Mouse (Mus musculus) intestine, embryonic 16.5 days (tissue): Measurements from ENCODE around the gene Rest. TPM values are rescaled to one million over a fixed set of nuclear protein-coding genes. Genes with fewer than 3 reads are reported as not detected.

Experiments
- ATAC-seq: fragments of 200-750 bp; cut with Nextera tagmentation; 2 replicates; pipeline ENCODE4 v1.8.0; 2017; ENCODE audit warnings: moderate TSS enrichment, moderate library complexity
- H3K27ac ChIP-seq: fragments of 300-500 bp; sonication (generic); 2 replicates; pipeline ENCODE4 v1.5.1; 2014; ENCODE audit warnings: mild to moderate bottlenecking, low read length
- H3K27me3 ChIP-seq: fragments of 300-500 bp; sonication (generic); replicated peaks from 2 replicates; pipeline ENCODE4 v1.6.1; 2014; ENCODE audit warnings: low read length, control low read depth, mixed read lengths; ENCODE audit not compliant: control insufficient read depth, insufficient read depth
- H3K36me3 ChIP-seq: fragments of 300-500 bp; sonication (generic); 2 replicates; pipeline ENCODE4 v1.6.1; 2014; ENCODE audit warnings: low read length, control low read depth; ENCODE audit not compliant: control insufficient read depth, insufficient read depth
- H3K4me1 ChIP-seq: fragments of 300-500 bp; sonication (generic); 2 replicates; pipeline ENCODE4 v1.6.1; 2014; ENCODE audit warnings: low read length, control low read depth, mixed read lengths; ENCODE audit not compliant: control insufficient read depth, insufficient read depth
- H3K4me2 ChIP-seq: fragments of 300-500 bp; sonication (generic); 2 replicates; pipeline ENCODE4 v1.6.1; 2014; ENCODE audit warnings: low read depth, low read length, control low read depth
- H3K4me3 ChIP-seq: fragments of 300-500 bp; sonication (generic); 2 replicates; pipeline ENCODE4 v1.5.1; 2014; ENCODE audit warnings: mild to moderate bottlenecking, low read length
- H3K9ac ChIP-seq: fragments of 300-500 bp; sonication (generic); 2 replicates; pipeline ENCODE4 v1.6.1; 2014; ENCODE audit warnings: low read depth, low read length
- H3K9me3 ChIP-seq: fragments of 300-500 bp; sonication (generic); 2 replicates; pipeline ENCODE4 v1.6.1; 2016; ENCODE audit warnings: low read length, control low read depth; ENCODE audit not compliant: control insufficient read depth
- WGBS: fragments of 180-500 bp; shearing (Covaris S2); extraction: QIAGEN DNeasy Blood & Tissue Kit; methylation state at CpG from one replicate; pipeline ENCODE4 v1.1.7; 2014; 5-methylcytosine and 5-hydroxymethylcytosine counted together
- polyA plus RNA-seq: library from polyadenylated mRNA; unstranded; fragments of >200 nt; fragmentation: Nextera tagmentation; extraction: Ambion mirVana; gene quantifications from 2 replicates; pipeline ENCODE4 v1.2.1, GENCODE M21; 2015

Gene Rest
- polyA plus RNA-seq, 1 experiment from 2014 or later = 21.5 TPM

DNA sequence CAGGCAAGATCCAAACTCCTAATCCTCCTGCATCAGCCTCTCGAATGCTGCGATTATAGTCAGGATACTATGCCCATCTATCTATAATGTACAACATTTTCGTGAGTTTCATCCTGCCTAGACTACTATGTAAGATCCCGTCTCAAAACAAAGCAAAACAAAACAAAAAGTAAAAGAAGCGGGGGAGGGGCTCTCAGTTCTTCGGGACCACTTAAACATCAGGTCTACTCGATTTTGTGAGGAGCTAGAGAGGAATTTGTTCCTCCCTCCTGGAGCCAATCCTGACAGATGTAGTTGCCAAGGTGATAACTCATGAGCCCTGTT is 19.9 kb upstream of the Rest start:
- ATAC-seq = no peak
- H3K36me3 ChIP-seq = no peaks in the 10 kb centered on the region
- peak overlapping the region; percentile 40 for H3K4me3 ChIP-seq
- H3K9me3 ChIP-seq = no peaks in the 10 kb centered on the region
- H3K9ac ChIP-seq = peak overlapping the region; percentile 46; the same call in 1 of the 2 replicates
- WGBS = 30% methylated on average over 7 of the region's 7 CpGs
- H3K27ac ChIP-seq = no peak overlapping the region
- no peaks in the 10 kb centered on the region for H3K27me3 ChIP-seq
- peaks cover 2% of the 10 kb centered on the region; the same call in 1 of the 2 replicates for H3K4me1 ChIP-seq
- peak overlapping the region; percentile 59 for H3K4me2 ChIP-seq

DNA sequence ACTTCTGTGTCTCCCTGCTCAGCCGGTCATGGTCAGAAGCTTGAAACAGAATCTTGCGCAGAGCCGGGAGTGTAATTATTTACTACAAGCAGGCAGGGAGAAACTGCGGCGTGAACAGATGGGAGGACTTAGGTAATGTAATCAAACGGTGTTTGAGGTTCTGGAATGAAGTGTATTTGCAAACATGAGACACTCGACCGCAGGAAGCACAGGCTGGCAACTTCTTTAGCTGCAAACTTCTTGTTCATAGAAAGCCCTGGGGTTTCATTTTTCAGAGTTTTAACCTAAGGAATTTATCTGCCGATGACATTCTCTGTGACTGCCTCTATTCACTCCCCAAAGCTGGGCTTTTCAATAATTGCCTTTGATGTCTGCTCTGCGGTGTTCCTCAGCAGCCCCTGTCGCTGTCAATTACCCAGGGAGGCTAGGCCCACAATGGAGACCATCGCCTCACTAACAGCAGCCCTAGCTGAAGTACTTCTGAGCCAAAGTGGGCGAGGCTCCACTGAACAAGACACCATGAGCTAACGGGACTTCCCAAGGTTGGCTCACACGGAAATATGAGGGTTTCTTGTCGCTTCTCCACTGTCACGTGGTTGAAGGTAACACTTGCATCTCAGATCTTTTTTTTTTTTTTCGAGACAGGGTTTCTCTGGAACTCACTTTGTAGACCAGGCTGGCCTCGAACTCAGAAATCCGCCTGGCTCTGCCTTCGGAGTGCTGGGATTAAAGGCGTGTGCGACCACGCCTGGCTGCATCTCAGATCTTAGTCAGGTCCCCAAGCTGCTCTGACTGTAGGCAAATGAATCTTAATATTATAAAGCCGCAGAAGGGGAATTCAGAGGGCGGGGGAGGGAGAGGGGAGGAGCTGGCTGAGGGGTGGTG is 19.3 kb upstream of the Rest start:
- Histone ChIP-seq H3K4me3 (peak overlapping the region; percentile 40), H3K36me3 (no peaks in the 10 kb centered on the region), H3K27ac (no peak overlapping the region), H3K9me3 (no peaks in the 10 kb centered on the region), H3K4me2 (peak overlapping the region; percentile 59), H3K9ac (peak overlapping the region; percentile 46; the same call in 1 of the 2 replicates), H3K4me1 (peaks cover 2% of the 10 kb centered on the region; the same call in 1 of the 2 replicates), H3K27me3 (no peaks in the 10 kb centered on the region)
- peak; percentile 67 for ATAC-seq
- 24% methylated on average over 26 of the region's 26 CpGs for WGBS

- Histone ChIP-seq H3K27ac (no peak overlapping the region), H3K36me3 (no peaks in the 10 kb centered on the region), H3K4me1 (peaks cover 2% of the 10 kb centered on the region; the same call in 1 of the 2 replicates), H3K4me2 (no peak overlapping the region), H3K27me3 (no peaks in the 10 kb centered on the region), H3K9me3 (no peaks in the 10 kb centered on the region), H3K9ac (no peak overlapping the region), H3K4me3 (no peak overlapping the region)
- no peak for ATAC-seq
- 74% methylated on average over 9 of the region's 9 CpGs for WGBS
Measured at GRCm38 (mm10) chr5:77250083-77250482, 15.2 kb upstream of the Rest start.

GRCm38 (mm10) chr5:77251656-77252055 is 13.6 kb upstream of the Rest start:
- WGBS = 25% methylated on average over 5 of the region's 5 CpGs
- Histone ChIP-seq H3K4me1 (no peaks in the 10 kb centered on the region; the same call in 1 of the 2 replicates), H3K27me3 (no peaks in the 10 kb centered on the region), H3K4me3 (no peak overlapping the region), H3K36me3 (no peaks in the 10 kb centered on the region), H3K9me3 (no peaks in the 10 kb centered on the region), H3K4me2 (no peak overlapping the region), H3K9ac (no peak overlapping the region), H3K27ac (no peak overlapping the region)
- ATAC-seq = no peak

- Histone ChIP-seq H3K4me2 (no peak overlapping the region), H3K4me3 (no peak overlapping the region), H3K36me3 (no peaks in the 10 kb centered on the region), H3K27me3 (no peaks in the 10 kb centered on the region), H3K4me1 (no peaks in the 10 kb centered on the region; the same call in 1 of the 2 replicates), H3K9ac (no peak overlapping the region), H3K9me3 (no peaks in the 10 kb centered on the region), H3K27ac (no peak overlapping the region)
- ATAC-seq = no peak
- 65% methylated on average over 8 of the region's 8 CpGs for WGBS
Measured at GRCm38 (mm10) chr5:77252115-77252827, 13.0 kb upstream of the Rest start.

GRCm38 (mm10) chr5:77253154-77253553 is 12.1 kb upstream of the Rest start:
- no peak for ATAC-seq
- Histone ChIP-seq H3K27ac (no peak overlapping the region), H3K4me2 (no peak overlapping the region), H3K9me3 (no peaks in the 10 kb centered on the region), H3K9ac (no peak overlapping the region), H3K4me3 (no peak overlapping the region), H3K36me3 (no peaks in the 10 kb centered on the region), H3K4me1 (no peaks in the 10 kb centered on the region; the same call in 1 of the 2 replicates), H3K27me3 (no peaks in the 10 kb centered on the region)
- 88% methylated on average over 1 of the region's 1 CpGs for WGBS

GRCm38 (mm10) chr5:77254402-77254801 is 10.9 kb upstream of the Rest start:
- 70% methylated on average over 3 of the region's 3 CpGs for WGBS
- Histone ChIP-seq H3K4me1 (no peaks in the 10 kb centered on the region; the same call in 1 of the 2 replicates), H3K27ac (no peak overlapping the region)

GRCm38 (mm10) chr5:77257603-77258002 is 7.7 kb upstream of the Rest start:
- H3K4me1 ChIP-seq = no peaks in the 10 kb centered on the region; the same call in 1 of the 2 replicates
- H3K36me3 ChIP-seq = no peaks in the 10 kb centered on the region
- H3K9me3 ChIP-seq = no peaks in the 10 kb centered on the region
- H3K27me3 ChIP-seq = no peaks in the 10 kb centered on the region
- H3K27ac ChIP-seq = no peak overlapping the region
- H3K9ac ChIP-seq = no peak overlapping the region
- WGBS = 72% methylated on average over 3 of the region's 3 CpGs
- no peak for ATAC-seq
- H3K4me3 ChIP-seq = no peak overlapping the region
- H3K4me2 ChIP-seq = no peak overlapping the region

More at GRCm38 (mm10) chr5:77254402-77254801, 10.9 kb upstream of the Rest start:
- H3K36me3 ChIP-seq = no peaks in the 10 kb centered on the region
- no peak for ATAC-seq
- no peak overlapping the region for H3K4me2 ChIP-seq
- no peaks in the 10 kb centered on the region for H3K27me3 ChIP-seq
- no peaks in the 10 kb centered on the region for H3K9me3 ChIP-seq
- no peak overlapping the region for H3K9ac ChIP-seq
- no peak overlapping the region for H3K4me3 ChIP-seq

DNA sequence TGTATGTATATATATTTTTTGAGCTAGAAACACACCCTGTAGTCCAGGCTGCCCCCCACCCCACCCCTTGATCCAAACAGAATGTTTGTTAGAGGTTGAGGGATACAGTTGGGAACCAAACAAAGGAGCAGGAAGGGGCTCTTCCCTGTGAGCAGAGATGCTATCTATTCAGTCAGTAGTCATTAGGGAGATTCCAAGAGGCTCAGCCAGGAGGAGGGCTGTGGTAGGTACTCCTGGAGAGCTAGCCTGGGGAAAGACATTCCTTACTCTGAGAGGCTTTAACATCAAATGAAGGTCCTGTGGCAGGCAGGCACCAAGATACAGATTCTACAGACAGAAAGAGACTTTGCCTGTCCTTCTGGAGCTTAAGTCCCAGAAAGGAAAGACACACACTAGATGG is 6.0 kb upstream of the Rest start:
- no peaks in the 10 kb centered on the region for H3K36me3 ChIP-seq
- H3K27ac ChIP-seq = no peak overlapping the region
- H3K4me3 ChIP-seq = no peak overlapping the region
- H3K27me3 ChIP-seq = no peaks in the 10 kb centered on the region
- ATAC-seq = no peak
- H3K4me1 ChIP-seq = no peaks in the 10 kb centered on the region; the same call in 1 of the 2 replicates
- H3K4me2 ChIP-seq = no peak overlapping the region
- H3K9me3 ChIP-seq = no peaks in the 10 kb centered on the region
- no peak overlapping the region for H3K9ac ChIP-seq
